Mouse (Mus musculus) spleen, adult 2 months (tissue): ENCODE measurements around the gene Rraga.

Experiments
- CTCF ChIP-seq: fragments of 200-500 bp; IDR thresholded peaks from 2 replicates; pipeline ENCODE4 v1.5.1; 2011; ENCODE audit warnings: mild to moderate bottlenecking, inconsistent platforms; ENCODE audit not compliant: insufficient read depth, insufficient read length, insufficient replicate concordance; ENCODE audit errors: extremely low read depth
- POLR2A ChIP-seq: fragments of 200-500 bp; IDR thresholded peaks from 2 replicates; pipeline ENCODE4 v1.6.1; 2011; ENCODE audit warnings: low read depth, low read length, inconsistent platforms

DNA sequence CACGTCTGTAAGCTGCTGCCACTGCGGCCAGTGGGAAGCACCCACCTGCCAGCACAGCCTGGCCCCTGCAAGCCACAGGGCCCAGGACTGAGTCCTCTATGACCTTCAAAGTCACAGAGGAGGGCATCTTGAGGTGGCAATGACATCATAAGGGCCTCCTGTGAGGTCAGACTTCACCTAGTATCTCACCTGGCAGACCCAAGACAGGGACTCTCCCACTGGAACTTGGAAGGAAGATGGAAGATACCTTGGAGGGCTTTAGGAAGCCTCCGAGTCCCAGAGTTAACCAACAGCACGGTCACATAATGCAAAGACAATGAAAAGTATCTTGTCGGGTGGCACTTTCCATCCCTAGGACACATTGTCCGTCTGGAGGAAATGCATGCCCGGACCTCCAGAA, 17.2 kb upstream of the Rraga start, which contains the start of gene Saxo1:
- TF ChIP-seq CTCF (no peak), POLR2A (no peak)
